Mouse (Mus musculus) kidney, postnatal 36 days (tissue): ENCODE results near the gene Uba5.

Experiments
- DNase-seq, 2 experiments: peaks; one replicate each; pipeline ENCODE4 v3.0.0; 2021 to 2022; ENCODE audit warnings: mixed read lengths in 2 of 2

Uba5 gene

GRCm38 (mm10) chr9:104062430-104063243, at the start of gene Uba5:
TSS of gene Uba5 (minus strand) at chr9:104063134.
- DNase-seq: peak; percentile 77 to 87

- no peak for DNase-seq
Measured at GRCm38 (mm10) chr9:104109151-104109550, 46.2 kb upstream of the Uba5 start.

- no peak for DNase-seq
Measured at GRCm38 (mm10) chr9:104108571-104109143, 45.7 kb upstream of the Uba5 start.

GRCm38 (mm10) chr9:104107482-104107881, 44.5 kb upstream of the Uba5 start:
- DNase-seq: no peak

- no peak for DNase-seq
Measured at GRCm38 (mm10) chr9:104106930-104107329, 44.0 kb upstream of the Uba5 start.

- no peak for DNase-seq
Measured at GRCm38 (mm10) chr9:104104986-104105385, 42.1 kb upstream of the Uba5 start.

- DNase-seq: no peak
Measured at GRCm38 (mm10) chr9:104102901-104103300, 40.0 kb upstream of the Uba5 start.

GRCm38 (mm10) chr9:104102301-104102700, 39.4 kb upstream of the Uba5 start:
- DNase-seq: no peak

- DNase-seq: no peak
Measured at GRCm38 (mm10) chr9:104101458-104101857, 38.5 kb upstream of the Uba5 start.

GRCm38 (mm10) chr9:104100822-104101221, 37.9 kb upstream of the Uba5 start:
- DNase-seq: peak; percentile 39 to 43

GRCm38 (mm10) chr9:104099060-104099459, 36.1 kb upstream of the Uba5 start:
- no peak for DNase-seq

GRCm38 (mm10) chr9:104098256-104098655, 35.3 kb upstream of the Uba5 start:
- no peak for DNase-seq

GRCm38 (mm10) chr9:104092945-104093344, 30.0 kb upstream of the Uba5 start:
- no peak for DNase-seq

GRCm38 (mm10) chr9:104088555-104088954, 25.6 kb upstream of the Uba5 start:
- DNase-seq: peak; percentile 35 to 65

- no peak for DNase-seq
Measured at GRCm38 (mm10) chr9:104085730-104086429, 22.9 kb upstream of the Uba5 start.

GRCm38 (mm10) chr9:104080038-104080437, 17.1 kb upstream of the Uba5 start:
- DNase-seq: no peak

- DNase-seq: peak; percentile 45 to 75
Measured at GRCm38 (mm10) chr9:104079379-104079778, 16.4 kb upstream of the Uba5 start.

- DNase-seq: no peak
Measured at GRCm38 (mm10) chr9:104078780-104079179, 15.8 kb upstream of the Uba5 start.

GRCm38 (mm10) chr9:104075808-104076207, 12.9 kb upstream of the Uba5 start:
- DNase-seq: no peak

- peak; percentile 12 to 18 for DNase-seq
Measured at GRCm38 (mm10) chr9:104070863-104071604, 8.1 kb upstream of the Uba5 start.

- DNase-seq: no peak
Measured at GRCm38 (mm10) chr9:104070241-104070640, 7.3 kb upstream of the Uba5 start.

GRCm38 (mm10) chr9:104064571-104064970, 1.6 kb upstream of the Uba5 start:
- DNase-seq: peak in 1 of 2 experiments; percentile 42
